Mouse (Mus musculus) midbrain, embryonic 11.5 days (tissue): ENCODE measurements at regions not wholly inside any gene's neighbourhood (a gene's known extent, or its start where the extent isn't known, plus 50 kb on each side); places are given as distances from the start of the nearest gene placed in this dataset.

Experiments used
- ATAC-seq: fragments of 200-750 bp; cut with Nextera tagmentation; 2 replicates; pipeline ENCODE4 v1.8.0; 2017; ENCODE audit warnings: moderate TSS enrichment, moderate library complexity; ENCODE audit not compliant: low FRiP score
- DNase-seq: peaks from one replicate; pipeline ENCODE4 v3.0.0; 2015; ENCODE audit warnings: low spot score; ENCODE audit errors: missing footprints
- H3K27ac ChIP-seq: fragments of 300-500 bp; sonication (generic); 2 replicates; pipeline ENCODE4 v1.5.1; 2014; ENCODE audit warnings: low read depth, low read length
- H3K27me3 ChIP-seq: fragments of 300-500 bp; sonication (generic); 2 replicates; pipeline ENCODE4 v1.6.1; 2014; ENCODE audit warnings: mild to moderate bottlenecking, low read length, moderate library complexity, mixed read lengths; ENCODE audit not compliant: control insufficient read depth, insufficient read depth
- H3K36me3 ChIP-seq: fragments of 300-500 bp; sonication (generic); 2 replicates; pipeline ENCODE4 v1.6.1; 2014; ENCODE audit warnings: mild to moderate bottlenecking, low read length, moderate library complexity, mixed read lengths; ENCODE audit not compliant: control insufficient read depth, insufficient read depth
- H3K4me1 ChIP-seq: fragments of 300-500 bp; sonication (generic); 2 replicates; pipeline ENCODE4 v1.6.1; 2014; ENCODE audit warnings: low read length; ENCODE audit not compliant: control insufficient read depth, insufficient read depth
- H3K4me2 ChIP-seq: fragments of 300-500 bp; sonication (generic); 2 replicates; pipeline ENCODE4 v1.6.1; 2014; ENCODE audit warnings: mild to moderate bottlenecking, moderate library complexity
- H3K4me3 ChIP-seq: fragments of 300-500 bp; sonication (generic); 2 replicates; pipeline ENCODE4 v1.5.1; 2014; ENCODE audit warnings: low read depth, low read length
- H3K9ac ChIP-seq: fragments of 300-500 bp; sonication (generic); 2 replicates; pipeline ENCODE4 v1.6.1; 2014; ENCODE audit warnings: low read length
- H3K9me3 ChIP-seq: fragments of 300-500 bp; sonication (generic); 2 replicates; pipeline ENCODE4 v1.6.1; 2016; ENCODE audit warnings: low read length; ENCODE audit not compliant: control insufficient read depth
- WGBS: fragments of 180-500 bp; shearing (Covaris S2); extraction: QIAGEN DNeasy Blood & Tissue Kit; methylation state at CpG from one replicate; pipeline ENCODE4 v1.1.7; 2014; 5-methylcytosine and 5-hydroxymethylcytosine counted together

- H3K9me3 ChIP-seq = no peaks in the 10 kb centered on the region
- no peak overlapping the region for H3K4me3 ChIP-seq
- no peak overlapping the region for H3K27ac ChIP-seq
- no peak for ATAC-seq
- H3K9ac ChIP-seq = no peak overlapping the region
- DNase-seq = no peak
- WGBS = 91% methylated on average over 4 of the region's 4 CpGs
- H3K36me3 ChIP-seq = no peaks in the 10 kb centered on the region
- no peak overlapping the region for H3K4me2 ChIP-seq
- no peaks in the 10 kb centered on the region for H3K4me1 ChIP-seq
- H3K27me3 ChIP-seq = no peaks in the 10 kb centered on the region
These were observed 541.8 kb upstream of the Cdh20 start for GRCm38 (mm10) chr1:104226493-104226892.

- H3K9ac ChIP-seq = no peak overlapping the region
- no peak for DNase-seq
These were observed 541.4 kb upstream of the Cdh20 start for GRCm38 (mm10) chr1:104226901-104227300.

GRCm38 (mm10) chr1:104241605-104242004 lies 526.7 kb upstream of the Cdh20 start:
- Histone ChIP-seq H3K27ac (no peak overlapping the region), H3K4me3 (no peak overlapping the region), H3K27me3 (no peaks in the 10 kb centered on the region), H3K9ac (no peak overlapping the region), H3K9me3 (no peaks in the 10 kb centered on the region), H3K4me1 (no peaks in the 10 kb centered on the region), H3K4me2 (no peak overlapping the region), H3K36me3 (no peaks in the 10 kb centered on the region)
- DNase-seq = no peak
- no peak for ATAC-seq

More at GRCm38 (mm10) chr1:104226901-104227300, 541.4 kb upstream of the Cdh20 start:
- Histone ChIP-seq H3K9me3 (no peaks in the 10 kb centered on the region), H3K4me3 (no peak overlapping the region), H3K36me3 (no peaks in the 10 kb centered on the region), H3K4me1 (no peaks in the 10 kb centered on the region), H3K27ac (no peak overlapping the region), H3K4me2 (no peak overlapping the region), H3K27me3 (no peaks in the 10 kb centered on the region)
- 87% methylated on average over 3 of the region's 3 CpGs for WGBS
- no peak for ATAC-seq

- no peaks in the 10 kb centered on the region for H3K9me3 ChIP-seq
- no peak overlapping the region for H3K9ac ChIP-seq
- H3K4me1 ChIP-seq = no peaks in the 10 kb centered on the region
- H3K27me3 ChIP-seq = no peaks in the 10 kb centered on the region
- no peak for DNase-seq
- no peak for ATAC-seq
- 78% methylated on average over 1 of the region's 1 CpGs for WGBS
- no peak overlapping the region for H3K4me3 ChIP-seq
- H3K4me2 ChIP-seq = no peak overlapping the region
- H3K36me3 ChIP-seq = no peaks in the 10 kb centered on the region
- no peak overlapping the region for H3K27ac ChIP-seq
These were observed 502.6 kb upstream of the Cdh20 start for GRCm38 (mm10) chr1:104265775-104266174.

- H3K4me3 ChIP-seq = no peak overlapping the region
- H3K27me3 ChIP-seq = no peaks in the 10 kb centered on the region
- DNase-seq = peak; percentile 80
- H3K9me3 ChIP-seq = no peaks in the 10 kb centered on the region
- H3K36me3 ChIP-seq = no peaks in the 10 kb centered on the region
- no peaks in the 10 kb centered on the region for H3K4me1 ChIP-seq
- no peak overlapping the region for H3K27ac ChIP-seq
- H3K4me2 ChIP-seq = no peak overlapping the region
- no peak overlapping the region for H3K9ac ChIP-seq
- WGBS = 81% methylated on average over 2 of the region's 2 CpGs
- no peak for ATAC-seq
These were observed 460.4 kb upstream of the Cdh20 start for GRCm38 (mm10) chr1:104307941-104308340.

GRCm38 (mm10) chr1:104311617-104312016 lies 456.7 kb upstream of the Cdh20 start:
- no peaks in the 10 kb centered on the region for H3K27me3 ChIP-seq
- H3K4me2 ChIP-seq = no peak overlapping the region
- H3K27ac ChIP-seq = no peak overlapping the region
- 85% methylated on average over 4 of the region's 4 CpGs for WGBS
- H3K36me3 ChIP-seq = no peaks in the 10 kb centered on the region
- H3K4me3 ChIP-seq = no peak overlapping the region
- no peak overlapping the region for H3K9ac ChIP-seq
- no peaks in the 10 kb centered on the region for H3K4me1 ChIP-seq
- ATAC-seq (no peak), DNase-seq (peak; percentile 33)
- no peaks in the 10 kb centered on the region for H3K9me3 ChIP-seq

GRCm38 (mm10) chr1:104315058-104315457 lies 453.3 kb upstream of the Cdh20 start:
- Histone ChIP-seq H3K27ac (no peak overlapping the region), H3K9ac (no peak overlapping the region), H3K9me3 (no peaks in the 10 kb centered on the region), H3K4me3 (no peak overlapping the region), H3K4me1 (no peaks in the 10 kb centered on the region), H3K4me2 (no peak overlapping the region), H3K36me3 (no peaks in the 10 kb centered on the region), H3K27me3 (no peaks in the 10 kb centered on the region)
- 75% methylated on average over 2 of the region's 2 CpGs for WGBS
- ATAC-seq (no peak), DNase-seq (peak; percentile 31)

GRCm38 (mm10) chr1:104318020-104318419 lies 450.3 kb upstream of the Cdh20 start:
- Histone ChIP-seq H3K4me2 (no peak overlapping the region), H3K4me1 (no peaks in the 10 kb centered on the region), H3K27me3 (no peaks in the 10 kb centered on the region), H3K27ac (no peak overlapping the region), H3K4me3 (no peak overlapping the region), H3K9me3 (no peaks in the 10 kb centered on the region), H3K9ac (no peak overlapping the region), H3K36me3 (no peaks in the 10 kb centered on the region)
- peak; percentile 56 for DNase-seq
- no peak for ATAC-seq

GRCm38 (mm10) chr1:104332666-104333370 lies 435.5 kb upstream of the Cdh20 start:
- H3K4me1 ChIP-seq = no peaks in the 10 kb centered on the region
- no peaks in the 10 kb centered on the region for H3K9me3 ChIP-seq
- H3K36me3 ChIP-seq = no peaks in the 10 kb centered on the region
- ATAC-seq (no peak), DNase-seq (no peak)
- 87% methylated on average over 3 of the region's 3 CpGs for WGBS
- H3K9ac ChIP-seq = no peak overlapping the region
- H3K27ac ChIP-seq = no peak overlapping the region
- H3K4me3 ChIP-seq = no peak overlapping the region
- no peaks in the 10 kb centered on the region for H3K27me3 ChIP-seq
- no peak overlapping the region for H3K4me2 ChIP-seq
